Mouse (Mus musculus): Measurements from ENCODE around the gene Pik3cg. TPM values are rescaled to one million over a fixed set of nuclear protein-coding genes. Genes with fewer than 3 reads are reported as not detected.

Pik3cg gene
- polyA plus RNA-seq, 1 experiment from 2014 or later, result 1.2 TPM

- 94% methylated on average over 6 of the region's 6 CpGs for WGBS
- Histone ChIP-seq H3K9me3 (no peaks in the 10 kb centered on the region), H3K36me3 (no peaks in the 10 kb centered on the region), H3K4me3 (no peak overlapping the region), H3K27ac (no peak overlapping the region), H3K4me2 (replicated peaks) (no peak overlapping the region), H3K9ac (no peak overlapping the region), H3K27me3 (replicated peaks) (no peaks in the 10 kb centered on the region), H3K4me1 (no peaks in the 10 kb centered on the region)
- ATAC-seq (ENCODE audit: low FRiP score, low read depth), result no peak
Observed at GRCm38 (mm10) chr12:32174437-32174836, 34.0 kb downstream of the Pik3cg start.

- H3K9ac ChIP-seq, result no peak overlapping the region
- H3K4me2 ChIP-seq (replicated peaks), result no peak overlapping the region
- H3K4me1 ChIP-seq, result no peaks in the 10 kb centered on the region
- no peaks in the 10 kb centered on the region for H3K36me3 ChIP-seq
- H3K27me3 ChIP-seq (replicated peaks), result no peaks in the 10 kb centered on the region
- no peak overlapping the region for H3K27ac ChIP-seq
- H3K4me3 ChIP-seq, result no peak overlapping the region
- H3K9me3 ChIP-seq, result no peaks in the 10 kb centered on the region
- WGBS, result 97% methylated on average over 7 of the region's 7 CpGs
- no peak for ATAC-seq (ENCODE audit: low FRiP score, low read depth)
Observed at GRCm38 (mm10) chr12:32172826-32173225, 35.6 kb downstream of the Pik3cg start.

- Histone ChIP-seq H3K27ac (no peak overlapping the region), H3K4me1 (no peaks in the 10 kb centered on the region), H3K4me3 (no peak overlapping the region), H3K4me2 (replicated peaks) (no peak overlapping the region), H3K36me3 (no peaks in the 10 kb centered on the region), H3K27me3 (replicated peaks) (no peaks in the 10 kb centered on the region), H3K9me3 (no peaks in the 10 kb centered on the region), H3K9ac (no peak overlapping the region)
- WGBS, result 18% methylated on average over 5 of the region's 5 CpGs
- no peak for ATAC-seq (ENCODE audit: low FRiP score, low read depth)
Observed at GRCm38 (mm10) chr12:32169164-32169563, 39.3 kb downstream of the Pik3cg start.

- no peak overlapping the region for H3K4me2 ChIP-seq (replicated peaks)
- no peak overlapping the region for H3K4me3 ChIP-seq
- no peaks in the 10 kb centered on the region for H3K4me1 ChIP-seq
- 24% methylated on average over 3 of the region's 3 CpGs for WGBS
- H3K27me3 ChIP-seq (replicated peaks), result no peaks in the 10 kb centered on the region
- H3K9ac ChIP-seq, result no peak overlapping the region
- H3K9me3 ChIP-seq, result no peaks in the 10 kb centered on the region
- no peak for ATAC-seq (ENCODE audit: low FRiP score, low read depth)
- no peaks in the 10 kb centered on the region for H3K36me3 ChIP-seq
- H3K27ac ChIP-seq, result no peak overlapping the region
Observed at GRCm38 (mm10) chr12:32168751-32169150, 39.7 kb downstream of the Pik3cg start.

- no peak overlapping the region for H3K4me3 ChIP-seq
- no peak overlapping the region for H3K27ac ChIP-seq
- no peak for ATAC-seq (ENCODE audit: low FRiP score, low read depth)
- no peak overlapping the region for H3K4me2 ChIP-seq (replicated peaks)
- no peaks in the 10 kb centered on the region for H3K9me3 ChIP-seq
- H3K36me3 ChIP-seq, result no peaks in the 10 kb centered on the region
- 0 out of 2 replicates have a peak, but pooled peaks cover 4% of the 10 kb centered on the region for H3K4me1 ChIP-seq
- H3K27me3 ChIP-seq (replicated peaks), result no peaks in the 10 kb centered on the region
- WGBS, result 82% methylated on average over 2 of the region's 2 CpGs
- H3K9ac ChIP-seq, result no peak overlapping the region
Observed at GRCm38 (mm10) chr12:32163706-32164105, 44.8 kb downstream of the Pik3cg start.

GRCm38 (mm10) chr12:32158757-32159156 lies 49.7 kb downstream of the Pik3cg start:
- no peak for ATAC-seq (ENCODE audit: low FRiP score, low read depth)
- 0 out of 2 replicates have a peak, but pooled peaks cover 5% of the 10 kb centered on the region for H3K4me1 ChIP-seq
- H3K27ac ChIP-seq, result no peak overlapping the region
- no peak overlapping the region for H3K9ac ChIP-seq
- H3K36me3 ChIP-seq, result no peaks in the 10 kb centered on the region
- H3K4me2 ChIP-seq (replicated peaks), result no peak overlapping the region
- WGBS, result 30% methylated on average over 5 of the region's 5 CpGs
- H3K9me3 ChIP-seq, result no peaks in the 10 kb centered on the region
- H3K4me3 ChIP-seq, result no peak overlapping the region
- H3K27me3 ChIP-seq (replicated peaks), result no peaks in the 10 kb centered on the region

- Histone ChIP-seq H3K4me1 (no peaks in the 10 kb centered on the region), H3K27me3 (replicated peaks) (no peaks in the 10 kb centered on the region), H3K36me3 (no peaks in the 10 kb centered on the region), H3K9ac (no peak overlapping the region), H3K9me3 (no peaks in the 10 kb centered on the region), H3K4me3 (no peak overlapping the region), H3K4me2 (replicated peaks) (no peak overlapping the region), H3K27ac (no peak overlapping the region)
- ATAC-seq (ENCODE audit: low FRiP score, low read depth), result no peak
- WGBS, result 90% methylated on average over 7 of the region's 7 CpGs
Observed at GRCm38 (mm10) chr12:32146606-32147005, 61.9 kb downstream of the Pik3cg start.

- 82% methylated on average over 4 of the region's 4 CpGs for WGBS
Observed at GRCm38 (mm10) chr12:32145651-32146050, 62.8 kb downstream of the Pik3cg start.

GRCm38 (mm10) chr12:32144513-32144912 lies 63.9 kb downstream of the Pik3cg start:
- Histone ChIP-seq H3K9me3 (no peaks in the 10 kb centered on the region), H3K27ac (no peak overlapping the region), H3K36me3 (no peaks in the 10 kb centered on the region), H3K27me3 (replicated peaks) (no peaks in the 10 kb centered on the region), H3K9ac (no peak overlapping the region), H3K4me1 (no peaks in the 10 kb centered on the region), H3K4me2 (replicated peaks) (no peak overlapping the region), H3K4me3 (no peak overlapping the region)
- peak; percentile 80 for ATAC-seq (ENCODE audit: low FRiP score, low read depth)
- WGBS, result 8% methylated on average over 5 of the region's 5 CpGs

More at GRCm38 (mm10) chr12:32145651-32146050, 62.8 kb downstream of the Pik3cg start:
- Histone ChIP-seq H3K27ac (no peak overlapping the region), H3K27me3 (replicated peaks) (no peaks in the 10 kb centered on the region), H3K4me1 (no peaks in the 10 kb centered on the region), H3K36me3 (no peaks in the 10 kb centered on the region), H3K9ac (no peak overlapping the region), H3K4me2 (replicated peaks) (no peak overlapping the region), H3K4me3 (no peak overlapping the region), H3K9me3 (no peaks in the 10 kb centered on the region)
- ATAC-seq (ENCODE audit: low FRiP score, low read depth), result no peak

- no peaks in the 10 kb centered on the region for H3K4me1 ChIP-seq
- no peaks in the 10 kb centered on the region for H3K36me3 ChIP-seq
- no peak overlapping the region for H3K9ac ChIP-seq
- no peak overlapping the region for H3K4me2 ChIP-seq (replicated peaks)
- no peak overlapping the region for H3K27ac ChIP-seq
- ATAC-seq (ENCODE audit: low FRiP score, low read depth), result no peak
- H3K27me3 ChIP-seq (replicated peaks), result no peaks in the 10 kb centered on the region
- 89% methylated on average over 5 of the region's 5 CpGs for WGBS
- no peak overlapping the region for H3K4me3 ChIP-seq
- H3K9me3 ChIP-seq, result no peaks in the 10 kb centered on the region
Observed at GRCm38 (mm10) chr12:32143782-32144181, 64.7 kb downstream of the Pik3cg start.

GRCm38 (mm10) chr12:32143151-32143550 lies 65.3 kb downstream of the Pik3cg start:
- no peak for ATAC-seq (ENCODE audit: low FRiP score, low read depth)
- 69% methylated on average over 4 of the region's 4 CpGs for WGBS

GRCm38 (mm10) chr12:32141766-32142165 lies 66.7 kb downstream of the Pik3cg start:
- no peaks in the 10 kb centered on the region for H3K9me3 ChIP-seq
- ATAC-seq (ENCODE audit: low FRiP score, low read depth), result no peak
- H3K36me3 ChIP-seq, result no peaks in the 10 kb centered on the region
- no peaks in the 10 kb centered on the region for H3K4me1 ChIP-seq
- no peak overlapping the region for H3K4me2 ChIP-seq (replicated peaks)
- no peak overlapping the region for H3K4me3 ChIP-seq
- no peaks in the 10 kb centered on the region for H3K27me3 ChIP-seq (replicated peaks)
- H3K9ac ChIP-seq, result no peak overlapping the region
- H3K27ac ChIP-seq, result no peak overlapping the region

More at GRCm38 (mm10) chr12:32143151-32143550, 65.3 kb downstream of the Pik3cg start:
- H3K27me3 ChIP-seq (replicated peaks), result no peaks in the 10 kb centered on the region
- no peak overlapping the region for H3K27ac ChIP-seq
- H3K9me3 ChIP-seq, result no peaks in the 10 kb centered on the region
- H3K4me1 ChIP-seq, result no peaks in the 10 kb centered on the region
- H3K36me3 ChIP-seq, result no peaks in the 10 kb centered on the region
- no peak overlapping the region for H3K4me2 ChIP-seq (replicated peaks)
- no peak overlapping the region for H3K9ac ChIP-seq
- H3K4me3 ChIP-seq, result no peak overlapping the region

GRCm38 (mm10) chr12:32138831-32139230 lies 69.6 kb downstream of the Pik3cg start:
- no peak for ATAC-seq (ENCODE audit: low FRiP score, low read depth)
- no peak overlapping the region for H3K4me2 ChIP-seq (replicated peaks)
- H3K9ac ChIP-seq, result no peak overlapping the region
- H3K27ac ChIP-seq, result no peak overlapping the region
- 86% methylated on average over 5 of the region's 5 CpGs for WGBS
- no peaks in the 10 kb centered on the region for H3K9me3 ChIP-seq
- no peaks in the 10 kb centered on the region for H3K36me3 ChIP-seq
- H3K4me1 ChIP-seq, result no peaks in the 10 kb centered on the region
- no peaks in the 10 kb centered on the region for H3K27me3 ChIP-seq (replicated peaks)
- H3K4me3 ChIP-seq, result no peak overlapping the region

Data from neural tube, embryonic 12.5 days (tissue).